Mouse (Mus musculus): ENCODE results near the gene Smgc. TPM values are rescaled to one million over a fixed set of nuclear protein-coding genes. Genes with fewer than 3 reads are reported as not detected.
"Not testable (repeated sequence)": the region's sequence is repeated elsewhere in the genome, so short reads cannot be mapped to it uniquely, and the experiment has no call there.

Gene Smgc
- polyA plus RNA-seq (2015; fragmentation: Nextera tagmentation; extraction: Ambion mirVana), result not detected in 2 replicates

DNA sequence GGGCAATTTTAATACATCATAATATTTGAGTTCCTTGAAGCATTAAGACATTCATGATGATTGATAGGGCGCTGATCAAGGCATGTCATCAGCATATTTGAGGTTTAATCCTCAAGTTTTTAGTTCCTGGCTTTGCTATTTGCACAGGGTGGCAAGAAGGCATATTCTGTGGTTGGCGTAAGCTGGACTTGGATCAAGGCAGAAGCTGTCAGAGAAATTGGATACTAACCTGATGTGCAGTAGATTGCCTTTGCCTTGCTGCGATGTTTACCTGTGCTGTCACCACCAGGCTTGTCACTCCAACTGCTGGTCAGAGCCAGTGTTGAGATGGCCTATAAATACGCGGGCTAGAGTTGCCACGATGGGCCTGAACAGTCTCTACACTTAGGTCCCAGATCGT, at the start of gene Smgc:
TSS of gene Smgc (plus strand) at position 301 of the 400 bp plus-strand sequence.
- TF ChIP-seq CTCF (IDR thresholded peaks at IDR 0.05; ENCODE audit: low read depth), result no peak
- ATAC-seq (replicated peaks; ENCODE audit: low FRiP score, low read depth), result no peak

DNA sequence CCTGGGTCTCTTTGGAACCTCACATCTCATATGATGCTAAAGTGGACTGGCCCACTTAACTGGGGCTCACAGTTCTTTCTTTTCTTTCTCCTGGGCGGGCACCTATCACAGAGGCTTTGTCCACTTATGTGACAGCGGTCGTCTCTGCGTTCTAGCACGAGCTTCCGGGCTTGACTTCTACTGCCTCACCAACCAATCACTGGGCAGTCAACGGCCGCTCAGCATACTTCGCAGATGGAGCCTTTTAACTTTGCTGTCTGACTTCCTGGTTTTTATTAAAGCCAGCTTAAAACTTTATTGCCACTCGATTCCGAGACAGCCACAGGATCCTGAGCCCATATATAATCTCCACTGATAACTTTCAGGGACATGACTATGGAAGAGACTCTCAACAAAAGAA, 49.7 kb upstream of the Smgc start:
- no peak overlapping the region for H3K27ac ChIP-seq
- 86% methylated on average over 11 of the region's 11 CpGs for WGBS
- H3K4me1 ChIP-seq (replicated peaks; ENCODE audit: insufficient read depth, low read length), result no peaks in the 10 kb centered on the region
- no peak overlapping the region for H3K4me2 ChIP-seq (ENCODE audit: low read length)
- no peaks in the 10 kb centered on the region for H3K9me3 ChIP-seq (replicated peaks; ENCODE audit: low read length)
- no peaks in the 10 kb centered on the region for H3K36me3 ChIP-seq (ENCODE audit: insufficient read depth, low read length)
- TF ChIP-seq CTCF (IDR thresholded peaks at IDR 0.05; ENCODE audit: low read depth), result no peak
- ATAC-seq (replicated peaks; ENCODE audit: low FRiP score, low read depth), result no peak
- no peak overlapping the region for H3K4me3 ChIP-seq (replicated peaks; ENCODE audit: low read depth, low read length)
- no peak for DNase-seq (ENCODE audit: low spot score)
- no peak overlapping the region for H3K9ac ChIP-seq (ENCODE audit: low read depth, low read length)
- no peaks in the 10 kb centered on the region for H3K27me3 ChIP-seq (ENCODE audit: insufficient read depth, low read length)

More for the DNA sequence above, at the start of gene Smgc:
- Histone ChIP-seq H3K9me3 (replicated peaks; ENCODE audit: low read length) (no peaks in the 10 kb centered on the region), H3K4me1 (replicated peaks; ENCODE audit: insufficient read depth, low read length) (no peaks in the 10 kb centered on the region), H3K36me3 (ENCODE audit: insufficient read depth, low read length) (no peaks in the 10 kb centered on the region), H3K9ac (ENCODE audit: low read depth, low read length) (no peak within 1 kb of the TSS), H3K27ac (no peak within 1 kb of the TSS), H3K4me3 (replicated peaks; ENCODE audit: low read depth, low read length) (no peak within 1 kb of the TSS), H3K27me3 (ENCODE audit: insufficient read depth, low read length) (no peaks in the 10 kb centered on the region), H3K4me2 (ENCODE audit: low read length) (no peak within 1 kb of the TSS)
- 90% methylated on average over 7 of the region's 7 CpGs for whole genome bisulfite sequencing
- no peak for DNase-seq (ENCODE audit: low spot score)

DNA sequence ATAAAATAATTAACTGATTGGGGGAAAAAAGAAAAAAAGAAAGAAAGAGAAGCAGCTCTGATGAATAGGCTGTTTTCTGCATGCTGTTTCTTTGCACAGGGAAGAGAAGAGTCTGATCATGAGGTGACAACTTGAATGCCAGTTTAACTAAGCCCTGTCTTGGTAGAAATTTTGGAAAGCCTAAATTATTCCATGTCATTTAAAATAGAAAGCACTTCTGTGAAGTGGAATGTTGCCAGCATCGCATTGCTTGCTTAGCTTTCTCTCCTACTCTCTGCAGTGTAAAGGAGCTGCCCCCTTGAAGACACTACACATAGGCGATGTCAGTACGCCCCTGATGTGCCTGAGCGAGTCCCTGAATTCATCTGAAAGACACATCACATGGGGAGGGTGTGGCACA, 31.6 kb upstream of the Smgc start:
- H3K9me3 ChIP-seq (replicated peaks; ENCODE audit: low read length), result no peaks in the 10 kb centered on the region
- no peak for ATAC-seq (replicated peaks; ENCODE audit: low FRiP score, low read depth)
- no peak overlapping the region for H3K4me2 ChIP-seq (ENCODE audit: low read length)
- no peak for DNase-seq (ENCODE audit: low spot score)
- no peak overlapping the region for H3K9ac ChIP-seq (ENCODE audit: low read depth, low read length)
- H3K27me3 ChIP-seq (ENCODE audit: insufficient read depth, low read length), result no peaks in the 10 kb centered on the region
- H3K27ac ChIP-seq, result no peak overlapping the region
- 84% methylated on average over 4 of the region's 4 CpGs for WGBS
- no peaks in the 10 kb centered on the region for H3K4me1 ChIP-seq (replicated peaks; ENCODE audit: insufficient read depth, low read length)
- H3K4me3 ChIP-seq (replicated peaks; ENCODE audit: low read depth, low read length), result no peak overlapping the region
- H3K36me3 ChIP-seq (ENCODE audit: insufficient read depth, low read length), result 0 out of 2 replicates have a peak, but pooled peaks cover 4% of the 10 kb centered on the region
- no peak for TF ChIP-seq CTCF (IDR thresholded peaks at IDR 0.05; ENCODE audit: low read depth)

DNA sequence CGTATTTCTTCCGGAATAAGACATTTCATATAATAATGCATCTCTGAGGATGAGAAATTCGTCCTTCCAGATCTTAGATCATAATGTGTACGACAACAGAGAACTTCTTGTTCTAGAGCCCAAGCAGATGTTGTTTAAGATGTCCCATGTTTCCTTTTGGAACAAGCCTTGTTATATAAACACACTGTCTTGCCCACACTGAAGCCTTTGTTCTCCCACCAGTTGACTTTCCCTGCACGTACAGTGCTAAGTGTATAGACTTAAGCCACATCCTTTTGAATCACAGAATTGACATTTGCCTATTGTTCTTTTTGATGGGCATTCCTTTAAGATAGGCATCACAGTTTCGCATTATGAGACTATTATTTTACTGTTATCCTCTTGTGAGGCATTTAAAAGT, 2.7 kb upstream of the Smgc start:
- TF ChIP-seq CTCF (IDR thresholded peaks at IDR 0.05; ENCODE audit: low read depth), result no peak
- 84% methylated on average over 6 of the region's 6 CpGs for WGBS
- ATAC-seq (replicated peaks; ENCODE audit: low FRiP score, low read depth) (no peak), DNase-seq (ENCODE audit: low spot score) (no peak)
- no peaks in the 10 kb centered on the region for H3K36me3 ChIP-seq (ENCODE audit: insufficient read depth, low read length)
- H3K9ac ChIP-seq (ENCODE audit: low read depth, low read length), result no peak overlapping the region
- H3K9me3 ChIP-seq (replicated peaks; ENCODE audit: low read length), result no peaks in the 10 kb centered on the region
- H3K4me1 ChIP-seq (replicated peaks; ENCODE audit: insufficient read depth, low read length), result no peaks in the 10 kb centered on the region
- no peak overlapping the region for H3K4me3 ChIP-seq (replicated peaks; ENCODE audit: low read depth, low read length)
- H3K27me3 ChIP-seq (ENCODE audit: insufficient read depth, low read length), result no peaks in the 10 kb centered on the region
- H3K27ac ChIP-seq, result no peak overlapping the region
- no peak overlapping the region for H3K4me2 ChIP-seq (ENCODE audit: low read length)

DNA sequence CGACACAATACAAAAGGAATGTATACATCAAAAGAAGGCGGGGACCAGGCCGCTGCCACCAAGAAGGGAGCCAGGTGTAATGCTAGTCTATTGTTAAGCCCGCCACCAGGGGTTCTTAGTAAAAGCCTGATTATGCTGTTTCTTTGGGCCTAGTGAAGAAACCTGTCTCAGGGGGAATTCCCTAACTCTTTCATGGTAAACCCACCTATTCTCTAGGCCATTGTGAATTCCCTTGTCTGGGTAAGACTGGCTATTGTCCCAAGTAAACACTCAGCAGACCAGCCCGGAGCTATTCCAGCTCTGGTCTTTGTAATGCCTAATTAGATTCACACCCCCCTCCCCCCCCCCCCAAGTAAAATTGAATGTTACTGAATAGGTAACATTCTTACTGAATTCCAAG, 26.1 kb downstream of the Smgc start:
- H3K27me3 ChIP-seq (ENCODE audit: insufficient read depth, low read length); DNase-seq (ENCODE audit: low spot score); ATAC-seq (replicated peaks; ENCODE audit: low FRiP score, low read depth); H3K36me3 ChIP-seq (ENCODE audit: insufficient read depth, low read length); H3K9ac ChIP-seq (ENCODE audit: low read depth, low read length); H3K27ac ChIP-seq; H3K4me2 ChIP-seq (ENCODE audit: low read length); H3K4me3 ChIP-seq (replicated peaks; ENCODE audit: low read depth, low read length); H3K9me3 ChIP-seq (replicated peaks; ENCODE audit: low read length); H3K4me1 ChIP-seq (replicated peaks; ENCODE audit: insufficient read depth, low read length): not testable (repeated sequence)
- 38% methylated on average over 5 of the region's 5 CpGs for WGBS

DNA sequence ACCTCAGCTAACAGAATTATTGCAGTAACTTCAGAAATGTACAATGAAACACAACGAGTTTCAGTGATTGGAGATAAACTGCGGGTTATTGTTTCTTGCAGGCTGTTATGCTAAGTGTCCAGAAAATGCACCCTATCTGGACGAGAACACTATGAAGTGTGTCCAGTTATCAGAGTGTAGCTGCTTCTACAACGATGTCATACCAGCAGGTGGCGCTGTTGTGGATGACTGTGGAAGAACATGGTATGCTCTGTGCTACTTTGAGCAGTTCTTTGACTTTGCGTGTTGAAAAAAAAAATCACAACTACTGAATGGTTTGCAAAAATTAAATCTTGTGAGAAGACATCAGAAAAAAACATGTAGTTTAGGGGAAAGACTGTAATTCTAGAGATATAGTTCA, 62.2 kb downstream of the Smgc start:
- Histone ChIP-seq H3K27ac (no peak overlapping the region), H3K36me3 (ENCODE audit: insufficient read depth, low read length) (no peaks in the 10 kb centered on the region), H3K4me1 (replicated peaks; ENCODE audit: insufficient read depth, low read length) (no peaks in the 10 kb centered on the region), H3K4me2 (ENCODE audit: low read length) (no peak overlapping the region), H3K27me3 (ENCODE audit: insufficient read depth, low read length) (no peaks in the 10 kb centered on the region), H3K4me3 (replicated peaks; ENCODE audit: low read depth, low read length) (no peak overlapping the region), H3K9me3 (replicated peaks; ENCODE audit: low read length) (no peaks in the 10 kb centered on the region), H3K9ac (ENCODE audit: low read depth, low read length) (no peak overlapping the region)
- no peak for ATAC-seq (replicated peaks; ENCODE audit: low FRiP score, low read depth)
- 64% methylated on average over 6 of the region's 6 CpGs for WGBS
- TF ChIP-seq CTCF (IDR thresholded peaks at IDR 0.05; ENCODE audit: low read depth), result peak; percentile 53
- DNase-seq (ENCODE audit: low spot score), result no peak

DNA sequence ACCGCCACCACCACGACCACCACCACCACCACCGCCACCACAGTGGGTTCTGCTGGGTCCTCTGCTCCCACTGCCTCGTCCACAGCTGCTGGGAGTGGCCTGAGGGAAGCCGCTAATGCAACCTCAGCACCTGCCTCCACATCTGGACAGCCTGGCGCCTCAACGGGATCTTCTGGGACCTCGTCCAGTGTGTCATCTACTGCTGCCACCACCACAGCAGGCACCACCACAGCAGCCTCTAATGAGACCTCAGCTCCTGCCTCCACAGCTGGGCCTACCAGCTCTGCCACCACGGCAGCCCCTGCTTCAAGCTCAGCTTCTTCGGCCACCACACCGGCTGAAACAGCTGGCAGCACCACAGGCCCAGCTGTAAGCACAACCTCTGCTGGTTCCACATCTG, 69.0 kb downstream of the Smgc start:
- no CpG with 5 or more reads among the region's 11 CpGs for WGBS
- H3K4me1 ChIP-seq (replicated peaks; ENCODE audit: insufficient read depth, low read length); DNase-seq (ENCODE audit: low spot score); H3K4me3 ChIP-seq (replicated peaks; ENCODE audit: low read depth, low read length); H3K9me3 ChIP-seq (replicated peaks; ENCODE audit: low read length); H3K27me3 ChIP-seq (ENCODE audit: insufficient read depth, low read length); H3K36me3 ChIP-seq (ENCODE audit: insufficient read depth, low read length); ATAC-seq (replicated peaks; ENCODE audit: low FRiP score, low read depth); H3K4me2 ChIP-seq (ENCODE audit: low read length); H3K9ac ChIP-seq (ENCODE audit: low read depth, low read length); H3K27ac ChIP-seq: not testable (repeated sequence)

Other genes starting within 250 kb of the Smgc start
- gene Lrrk2, start 165.1 kb upstream of the Smgc start, polyA plus RNA-seq (2015; fragmentation: Nextera tagmentation; extraction: Ambion mirVana), result 11.3 and 11.4 TPM in 2 replicates
- 1.3 and 1.6 TPM in 2 replicates for gene Cntn1, start 212.9 kb downstream of the Smgc start, polyA plus RNA-seq (2015; fragmentation: Nextera tagmentation; extraction: Ambion mirVana)